Mouse (Mus musculus): ENCODE measurements at regions not wholly inside any gene's neighbourhood (a gene's known extent, or its start where the extent isn't known, plus 50 kb on each side); places are given as distances from the start of the nearest gene placed in this dataset.

DNA sequence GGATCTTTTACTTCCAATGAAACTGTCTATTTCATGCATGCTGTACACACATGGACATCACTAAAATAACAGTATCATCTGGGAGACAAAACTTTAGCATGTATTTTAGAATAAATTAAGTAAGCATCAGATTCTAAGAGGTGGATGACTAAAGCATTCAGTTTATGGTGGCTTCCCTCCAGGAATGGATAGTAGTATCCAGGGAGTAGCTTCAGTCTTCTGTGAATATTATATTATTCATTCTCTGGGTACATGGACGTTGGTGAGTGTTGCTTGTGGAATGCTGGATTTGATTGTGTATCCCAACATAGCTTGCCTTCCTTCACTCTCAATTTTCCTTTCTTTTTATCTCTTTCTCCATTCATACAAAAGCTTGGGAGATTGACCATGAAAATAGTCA lies 630.0 kb downstream of the Ppargc1a start:
- TF ChIP-seq CTCF (conservative IDR thresholded peaks at IDR 0.05; ENCODE audit: insufficient read depth, insufficient read length, low read depth, low read length) (no peak), POLR2A (IDR thresholded peaks at IDR 0.05; ENCODE audit: low read depth, low read length) (no peak)

Data from kidney, adult 2 months (tissue).